Mouse (Mus musculus) heart, embryonic 16.5 days (tissue): ENCODE data around the gene Wnk4. TPM values are rescaled to one million over a fixed set of nuclear protein-coding genes. Genes with fewer than 3 reads are reported as not detected.

ENCODE experiments used
- ATAC-seq: fragments of 200-750 bp; cut with Nextera tagmentation; replicated peaks from 2 replicates; pipeline ENCODE4 v1.8.0; 2017; ENCODE audit warnings: moderate number of reproducible peaks; ENCODE audit not compliant: insufficient read depth, low FRiP score; ENCODE audit errors: extremely low read depth
- H3K27ac ChIP-seq: fragments of 300-500 bp; sonication (generic); 2 replicates; pipeline ENCODE4 v1.5.1; 2014; ENCODE audit warnings: mild to moderate bottlenecking, low read length, control low read depth, moderate library complexity
- H3K27me3 ChIP-seq: fragments of 300-500 bp; sonication (generic); 2 replicates; pipeline ENCODE4 v1.6.1; 2014; ENCODE audit warnings: low read length, mixed read lengths; ENCODE audit not compliant: control insufficient read depth, insufficient read depth
- H3K36me3 ChIP-seq: fragments of 300-500 bp; sonication (generic); 2 replicates; pipeline ENCODE4 v1.6.1; 2014; ENCODE audit not compliant: control insufficient read depth, insufficient read depth
- H3K4me1 ChIP-seq: fragments of 300-500 bp; sonication (generic); 2 replicates; pipeline ENCODE4 v1.6.1; 2014; ENCODE audit warnings: low read length, mixed read lengths; ENCODE audit not compliant: control insufficient read depth, insufficient read depth
- H3K4me2 ChIP-seq: fragments of 300-500 bp; sonication (generic); 2 replicates; pipeline ENCODE4 v1.6.1; 2014; ENCODE audit warnings: low read depth, mild to moderate bottlenecking, control low read depth, low read length
- H3K4me3 ChIP-seq: fragments of 300-500 bp; sonication (generic); 2 replicates; pipeline ENCODE4 v1.5.1; 2014; ENCODE audit warnings: mild to moderate bottlenecking, control low read depth, low read length
- H3K9ac ChIP-seq: fragments of 300-500 bp; sonication (generic); 2 replicates; pipeline ENCODE4 v1.6.1; 2014; ENCODE audit warnings: low read length, control low read depth
- H3K9me3 ChIP-seq: fragments of 300-500 bp; sonication (generic); replicated peaks from 2 replicates; pipeline ENCODE4 v1.6.1; 2016; ENCODE audit warnings: low read length; ENCODE audit not compliant: control insufficient read depth
- WGBS: fragments of 180-500 bp; shearing (Covaris S2); extraction: QIAGEN DNeasy Blood & Tissue Kit; methylation state at CpG from one replicate; pipeline ENCODE4 v1.1.7; 2014; 5-methylcytosine and 5-hydroxymethylcytosine counted together
- polyA plus RNA-seq: library from polyadenylated mRNA; unstranded; fragments of >200 nt; fragmentation: Nextera tagmentation; extraction: Ambion mirVana; gene quantifications from 2 replicates; pipeline ENCODE4 v1.2.1, GENCODE M21; 2015

Gene Wnk4
- polyA plus RNA-seq, 1 experiment from 2014 or later: 7.3 TPM

DNA sequence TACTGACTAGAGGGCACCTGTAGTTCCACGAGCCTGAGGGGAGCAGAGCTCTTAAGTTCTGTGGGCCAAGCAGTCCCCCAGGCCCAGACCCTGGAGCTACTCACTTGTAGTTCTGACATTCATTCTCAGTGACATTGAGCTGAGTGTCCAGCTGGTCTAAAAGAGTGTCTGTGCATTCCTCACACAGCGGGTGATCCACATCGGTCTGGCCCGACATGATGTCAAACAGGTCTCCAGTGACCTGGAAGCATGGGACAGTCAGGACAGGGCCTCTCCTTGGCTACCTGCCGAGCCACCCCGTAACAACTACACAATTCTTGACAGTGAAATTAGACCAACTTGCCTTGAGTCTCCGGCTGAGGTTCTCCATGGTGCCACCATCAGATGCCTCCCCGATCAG lies 34.8 kb downstream of the Wnk4 start:
- Histone ChIP-seq H3K9me3 (no peaks in the 10 kb centered on the region), H3K4me3 (no peak overlapping the region), H3K4me2 (no peak overlapping the region), H3K4me1 (no peaks in the 10 kb centered on the region), H3K9ac (no peak overlapping the region), H3K27ac (no peak overlapping the region), H3K27me3 (no peaks in the 10 kb centered on the region), H3K36me3 (peaks cover 40% of the 10 kb centered on the region)
- 92% methylated on average over 8 of the region's 8 CpGs for WGBS
- no peak for ATAC-seq

- Histone ChIP-seq H3K27ac (no peak overlapping the region), H3K9ac (peak overlapping the region; percentile 89), H3K9me3 (no peaks in the 10 kb centered on the region), H3K27me3 (no peaks in the 10 kb centered on the region), H3K4me3 (peak overlapping the region; percentile 92), H3K4me2 (peak overlapping the region; percentile 94), H3K4me1 (peaks cover 11% of the 10 kb centered on the region), H3K36me3 (peaks cover 10% of the 10 kb centered on the region; the same call in 1 of the 2 replicates)
- no peak for ATAC-seq
- 62% methylated on average over 7 of the region's 7 CpGs for WGBS
Measured at GRCm38 (mm10) chr11:101300881-101301280, 40.5 kb downstream of the Wnk4 start.

DNA sequence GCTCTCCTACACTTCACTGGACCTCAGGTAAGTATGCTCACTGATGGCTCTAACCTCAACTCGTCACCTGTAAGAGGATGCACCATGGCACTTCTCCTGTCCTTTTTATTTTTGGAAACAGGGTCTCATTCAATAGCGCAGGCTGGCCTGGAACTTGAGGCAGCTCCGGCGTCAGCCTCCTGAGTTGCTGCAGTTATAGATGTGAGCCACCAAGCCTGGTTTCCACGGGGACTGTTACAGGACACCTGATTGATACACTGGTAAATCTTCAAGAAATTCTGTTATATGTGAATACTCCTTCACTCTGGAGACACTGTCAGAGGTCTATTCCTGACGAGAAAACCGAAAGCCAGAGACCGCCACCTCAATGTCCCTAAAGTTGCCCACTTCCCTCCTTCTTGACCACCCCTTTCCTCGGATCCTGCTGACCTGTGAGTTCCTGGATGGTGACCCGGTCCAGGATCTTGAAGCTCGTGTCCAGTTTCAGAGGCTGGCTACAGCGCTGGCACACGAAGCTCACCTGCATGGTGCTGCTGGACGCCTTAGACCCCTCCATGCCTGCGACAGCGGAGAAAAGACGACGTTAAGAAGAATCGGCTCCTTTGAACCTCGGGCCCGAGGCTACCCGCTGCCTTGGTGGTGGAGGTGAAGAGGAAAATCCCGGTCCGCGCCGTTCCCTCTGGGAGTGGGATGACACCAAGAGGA lies 41.1 kb downstream of the Wnk4 start:
- H3K36me3 ChIP-seq: peaks cover 8% of the 10 kb centered on the region; the same call in 1 of the 2 replicates
- peaks cover 11% of the 10 kb centered on the region for H3K4me1 ChIP-seq
- peak overlapping the region; percentile 89 for H3K9ac ChIP-seq
- no peak overlapping the region; the same call in 1 of the 2 replicates for H3K27ac ChIP-seq
- WGBS: 11% methylated on average over 26 of the region's 26 CpGs
- H3K4me2 ChIP-seq: peak overlapping the region; percentile 94
- H3K9me3 ChIP-seq: no peaks in the 10 kb centered on the region
- peak overlapping the region; percentile 92 for H3K4me3 ChIP-seq
- ATAC-seq: no peak
- H3K27me3 ChIP-seq: no peaks in the 10 kb centered on the region

GRCm38 (mm10) chr11:101302004-101302798 lies 41.8 kb downstream of the Wnk4 start, which contains the start of gene Becn1:
TSS of gene Becn1 (minus strand) at chr11:101302286.
- Histone ChIP-seq H3K9ac (peak within 1 kb of the TSS; percentile 89), H3K4me1 (peaks cover 11% of the 10 kb centered on the region), H3K9me3 (no peaks in the 10 kb centered on the region), H3K4me3 (peak within 1 kb of the TSS; percentile 92), H3K36me3 (peaks cover 8% of the 10 kb centered on the region; the same call in 1 of the 2 replicates), H3K4me2 (peak within 1 kb of the TSS; percentile 94), H3K27me3 (no peaks in the 10 kb centered on the region), H3K27ac (peak within 1 kb of the TSS; percentile 40; the same call in 1 of the 2 replicates)
- 5% methylated on average over 39 of the region's 39 CpGs for WGBS
- peak; percentile 95 for ATAC-seq

DNA sequence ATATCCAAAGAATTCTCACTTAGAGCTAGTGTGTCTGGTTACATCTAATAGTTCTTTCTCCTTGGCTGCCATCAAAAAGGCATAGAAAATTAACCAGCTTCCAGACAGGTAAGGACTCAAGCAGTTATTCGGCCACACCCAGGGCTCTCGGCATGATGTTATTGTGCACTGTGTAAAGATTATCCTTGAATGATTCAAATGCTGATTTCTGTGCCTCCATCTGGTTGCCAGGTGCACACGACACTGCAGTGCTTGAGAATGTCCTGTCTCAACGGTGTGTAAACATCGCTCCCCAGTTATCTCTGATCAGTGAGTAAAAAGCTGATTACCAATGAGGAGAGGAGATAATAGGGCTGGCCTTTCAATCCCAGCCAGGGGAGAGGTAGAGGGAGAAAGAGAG lies 47.4 kb downstream of the Wnk4 start:
- no peaks in the 10 kb centered on the region for H3K27me3 ChIP-seq
- H3K27ac ChIP-seq: no peak overlapping the region
- no peak overlapping the region for H3K4me2 ChIP-seq
- H3K9ac ChIP-seq: no peak overlapping the region
- H3K36me3 ChIP-seq: no peaks in the 10 kb centered on the region
- no peaks in the 10 kb centered on the region for H3K9me3 ChIP-seq
- H3K4me3 ChIP-seq: no peak overlapping the region
- ATAC-seq: no peak
- no peaks in the 10 kb centered on the region for H3K4me1 ChIP-seq
- WGBS: 30% methylated on average over 5 of the region's 5 CpGs

DNA sequence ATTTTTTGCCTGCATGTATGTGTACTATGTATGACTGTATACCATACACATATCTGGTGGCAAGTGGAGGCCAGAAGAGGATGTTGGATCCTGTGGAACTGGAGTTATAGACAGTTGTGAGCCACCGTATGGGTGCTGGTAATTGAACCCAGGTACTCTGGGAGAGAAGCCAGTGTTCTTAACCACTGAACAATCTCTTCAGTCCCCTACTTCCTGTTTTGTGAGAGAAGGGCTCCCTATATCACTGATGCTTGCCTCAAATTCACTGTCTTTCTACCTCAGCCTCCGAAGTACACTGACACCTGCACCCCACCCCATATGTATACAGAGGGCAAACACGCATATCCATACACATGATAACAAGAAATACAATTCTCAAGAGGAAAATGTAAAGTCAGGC lies 50.7 kb downstream of the Wnk4 start:
- Histone ChIP-seq H3K36me3 (no peaks in the 10 kb centered on the region), H3K9me3 (no peaks in the 10 kb centered on the region), H3K27ac (no peak overlapping the region), H3K4me3 (no peak overlapping the region), H3K27me3 (no peaks in the 10 kb centered on the region), H3K9ac (no peak overlapping the region), H3K4me2 (no peak overlapping the region), H3K4me1 (peaks cover 2% of the 10 kb centered on the region; the same call in 1 of the 2 replicates)
- no peak for ATAC-seq
- WGBS: 74% methylated on average over 3 of the region's 3 CpGs

- H3K36me3 ChIP-seq: no peaks in the 10 kb centered on the region
- no peak overlapping the region for H3K4me3 ChIP-seq
- H3K27me3 ChIP-seq: no peaks in the 10 kb centered on the region
- no peak overlapping the region for H3K27ac ChIP-seq
- H3K4me1 ChIP-seq: peaks cover 7% of the 10 kb centered on the region
- 35% methylated on average over 3 of the region's 3 CpGs for WGBS
- no peak overlapping the region for H3K4me2 ChIP-seq
- ATAC-seq: no peak
- H3K9me3 ChIP-seq: no peaks in the 10 kb centered on the region
- H3K9ac ChIP-seq: no peak overlapping the region
Measured at GRCm38 (mm10) chr11:101312150-101312549, 51.8 kb downstream of the Wnk4 start.

- Histone ChIP-seq H3K4me1 (peaks cover 16% of the 10 kb centered on the region), H3K9ac (no peak overlapping the region), H3K4me2 (no peak overlapping the region), H3K27me3 (no peaks in the 10 kb centered on the region), H3K9me3 (no peaks in the 10 kb centered on the region), H3K4me3 (no peak overlapping the region), H3K27ac (no peak overlapping the region), H3K36me3 (peaks cover 9% of the 10 kb centered on the region)
- WGBS: 91% methylated on average over 1 of the region's 1 CpGs
- no peak for ATAC-seq
Measured at GRCm38 (mm10) chr11:101314567-101314966, 54.2 kb downstream of the Wnk4 start.

- peaks cover 16% of the 10 kb centered on the region for H3K4me1 ChIP-seq
- no peaks in the 10 kb centered on the region for H3K9me3 ChIP-seq
- peak overlapping the region; percentile 86 for H3K4me2 ChIP-seq
- no peaks in the 10 kb centered on the region for H3K27me3 ChIP-seq
- peak overlapping the region; percentile 97 for H3K4me3 ChIP-seq
- peak overlapping the region; percentile 77 for H3K27ac ChIP-seq
- H3K36me3 ChIP-seq: peaks cover 15% of the 10 kb centered on the region
- WGBS: 82% methylated on average over 8 of the region's 8 CpGs
- H3K9ac ChIP-seq: peak overlapping the region; percentile 89
- no peak for ATAC-seq
Measured at GRCm38 (mm10) chr11:101315082-101315650, 54.8 kb downstream of the Wnk4 start.
